Mouse (Mus musculus) liver, embryonic 16.5 days (tissue): Measurements from ENCODE around the gene Fars2. TPM values are rescaled to one million over a fixed set of nuclear protein-coding genes. Genes with fewer than 3 reads are reported as not detected.

Experiments used
- ATAC-seq: fragments of 200-750 bp; cut with Nextera tagmentation; 2 replicates; pipeline ENCODE4 v1.8.0; 2017; ENCODE audit warnings: low read depth, mild to moderate bottlenecking, moderate number of reproducible peaks, moderate library complexity
- H3K27ac ChIP-seq: fragments of 300-500 bp; sonication (generic); 2 replicates; pipeline ENCODE4 v1.5.1; 2014; ENCODE audit warnings: mild to moderate bottlenecking, low read length
- H3K27me3 ChIP-seq: fragments of 300-500 bp; sonication (generic); 2 replicates; pipeline ENCODE4 v1.6.1; 2014; ENCODE audit warnings: low read depth, low read length, mixed read lengths; ENCODE audit not compliant: control insufficient read depth, insufficient read depth
- H3K36me3 ChIP-seq: fragments of 300-500 bp; sonication (generic); 2 replicates; pipeline ENCODE4 v1.6.1; 2014; ENCODE audit warnings: mild to moderate bottlenecking; ENCODE audit not compliant: control insufficient read depth, insufficient read depth
- H3K4me1 ChIP-seq: fragments of 300-500 bp; sonication (generic); 2 replicates; pipeline ENCODE4 v1.6.1; 2014; ENCODE audit warnings: low read depth, low read length, mixed read lengths; ENCODE audit not compliant: control insufficient read depth
- H3K4me2 ChIP-seq: fragments of 300-500 bp; sonication (generic); 2 replicates; pipeline ENCODE4 v1.6.1; 2014; ENCODE audit warnings: low read depth, low read length, mixed read lengths
- H3K4me3 ChIP-seq: fragments of 300-500 bp; sonication (generic); 2 replicates; pipeline ENCODE4 v1.5.1; 2014; ENCODE audit warnings: low read depth, mild to moderate bottlenecking, low read length
- H3K9ac ChIP-seq: fragments of 300-500 bp; sonication (generic); 2 replicates; pipeline ENCODE4 v1.6.1; 2014; ENCODE audit warnings: low read depth, low read length
- H3K9me3 ChIP-seq: fragments of 300-500 bp; sonication (generic); replicated peaks from 2 replicates; pipeline ENCODE4 v1.6.1; 2016; ENCODE audit warnings: low read length; ENCODE audit not compliant: control insufficient read depth
- WGBS: fragments of 180-500 bp; shearing (Covaris S2); extraction: QIAGEN DNeasy Blood & Tissue Kit; methylation state at CpG from one replicate; pipeline ENCODE4 v1.1.7; 2014; ENCODE audit not compliant: insufficient replicate concordance; 5-methylcytosine and 5-hydroxymethylcytosine counted together
- polyA plus RNA-seq: library from polyadenylated mRNA; unstranded; fragments of >200 nt; fragmentation: Nextera tagmentation; extraction: Ambion mirVana; gene quantifications from 2 replicates; pipeline ENCODE4 v1.2.1, GENCODE M21; 2015

Gene Fars2
- polyA plus RNA-seq, 1 experiment from 2014 or later, result 26.0 TPM

DNA sequence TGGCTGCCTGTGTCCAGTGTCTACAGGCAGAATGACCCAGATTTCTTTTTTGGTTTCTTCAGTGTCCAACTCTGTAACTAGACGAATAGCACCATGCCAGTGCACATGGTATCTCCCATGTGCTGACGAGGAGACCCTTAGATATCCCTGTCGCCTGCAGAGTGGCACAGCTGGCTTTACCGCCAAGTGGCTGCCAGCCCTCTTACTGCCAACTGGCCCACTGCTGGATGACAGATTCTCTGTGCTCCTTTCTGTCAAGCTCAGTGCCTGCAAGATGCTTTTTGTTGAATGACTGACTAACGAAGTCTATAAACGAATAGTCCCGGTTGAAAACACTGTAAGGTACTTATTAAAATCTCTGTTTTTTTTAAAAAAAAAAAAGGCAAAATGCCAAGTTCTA lies 416.3 kb downstream of the Fars2 start:
- Histone ChIP-seq H3K9me3 (no peaks in the 10 kb centered on the region), H3K36me3 (no peaks in the 10 kb centered on the region), H3K4me2 (no peak overlapping the region), H3K27me3 (no peaks in the 10 kb centered on the region), H3K9ac (no peak overlapping the region), H3K4me1 (no peaks in the 10 kb centered on the region), H3K27ac (no peak overlapping the region), H3K4me3 (no peak overlapping the region)
- 75% methylated on average over 7 of the region's 7 CpGs for WGBS
- no peak for ATAC-seq

DNA sequence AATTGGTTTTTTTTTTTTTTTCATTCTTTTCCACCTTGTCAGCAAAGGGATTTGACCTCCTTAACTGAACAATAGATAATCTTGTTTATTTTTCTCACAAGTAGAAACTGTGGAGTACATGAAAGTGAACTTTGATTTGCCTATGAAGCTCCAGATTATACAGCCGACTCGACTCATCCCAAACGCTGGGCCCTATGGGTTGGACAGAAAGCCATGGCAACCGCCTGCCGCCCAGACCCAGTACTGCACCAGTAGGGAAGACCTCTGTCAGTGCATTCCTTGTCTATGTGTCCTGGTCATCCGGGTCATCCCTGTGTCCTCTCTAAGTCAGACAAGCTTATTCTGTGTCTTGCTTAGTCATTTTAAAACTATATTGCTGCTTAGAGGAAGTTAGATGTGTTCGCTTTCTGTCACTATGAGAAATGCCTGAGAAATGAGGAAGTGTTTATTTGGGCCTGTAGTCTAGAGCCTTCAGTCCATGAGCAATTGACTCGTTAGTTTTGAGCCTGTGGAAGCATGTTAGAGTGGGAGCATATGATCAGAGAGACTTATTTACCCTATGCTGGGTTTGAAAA lies 416.8 kb downstream of the Fars2 start:
- Histone ChIP-seq H3K4me3 (no peak overlapping the region), H3K9me3 (no peaks in the 10 kb centered on the region), H3K27ac (no peak overlapping the region), H3K4me1 (no peaks in the 10 kb centered on the region), H3K27me3 (no peaks in the 10 kb centered on the region), H3K4me2 (no peak overlapping the region), H3K9ac (no peak overlapping the region), H3K36me3 (no peaks in the 10 kb centered on the region)
- peak; percentile 19; the same call in 1 of the 2 replicates for ATAC-seq
- 62% methylated on average over 8 of the region's 8 CpGs for WGBS

DNA sequence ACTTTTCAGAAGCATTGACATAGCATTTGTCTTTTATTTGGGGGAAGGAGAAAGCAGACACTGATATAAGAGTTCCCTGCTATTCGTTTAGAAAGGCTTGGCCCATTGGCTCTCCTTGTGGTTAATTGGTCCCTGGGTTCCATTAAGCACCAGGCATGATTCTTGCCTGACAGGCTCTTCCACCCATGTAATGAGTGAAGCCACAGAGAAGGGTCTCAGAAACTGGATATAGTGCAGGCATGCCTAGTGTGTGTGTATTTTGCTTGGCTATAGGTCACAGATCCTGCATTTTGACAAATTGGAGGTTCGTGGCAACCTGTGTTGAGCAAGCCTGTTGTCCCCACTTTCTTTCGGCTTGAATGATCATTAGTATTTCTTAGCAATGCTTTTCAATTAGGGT lies 420.4 kb downstream of the Fars2 start:
- H3K36me3 ChIP-seq, result no peaks in the 10 kb centered on the region
- H3K4me2 ChIP-seq, result no peak overlapping the region
- WGBS, result 57% methylated on average over 3 of the region's 3 CpGs
- H3K27me3 ChIP-seq, result no peaks in the 10 kb centered on the region
- H3K27ac ChIP-seq, result no peak overlapping the region
- H3K4me1 ChIP-seq, result no peaks in the 10 kb centered on the region
- no peak overlapping the region for H3K4me3 ChIP-seq
- no peak for ATAC-seq
- H3K9me3 ChIP-seq, result no peaks in the 10 kb centered on the region
- H3K9ac ChIP-seq, result no peak overlapping the region

DNA sequence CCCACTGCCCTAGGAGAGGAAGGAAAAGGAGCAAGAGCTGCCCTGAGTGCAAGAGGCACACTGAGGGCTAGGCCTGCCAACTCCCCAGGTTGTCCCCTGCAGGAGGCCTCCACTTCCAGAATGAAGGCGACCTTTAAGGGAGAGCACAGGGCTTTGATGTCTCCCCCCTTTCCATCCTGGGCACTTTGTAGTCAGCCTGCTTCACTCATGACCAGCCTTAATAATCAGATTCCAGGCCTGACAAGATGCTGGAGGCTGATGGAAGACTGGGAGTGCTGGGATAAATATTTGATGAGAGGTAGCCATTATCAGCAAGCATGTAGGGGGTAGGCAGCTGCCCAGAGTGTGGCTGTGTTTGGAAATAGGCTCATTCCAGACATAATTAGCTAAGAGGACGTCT lies 421.2 kb downstream of the Fars2 start:
- Histone ChIP-seq H3K4me2 (no peak overlapping the region), H3K9me3 (peaks cover 1% of the 10 kb centered on the region; the same call in 1 of the 2 replicates), H3K27ac (no peak overlapping the region), H3K4me3 (no peak overlapping the region), H3K36me3 (no peaks in the 10 kb centered on the region), H3K27me3 (no peaks in the 10 kb centered on the region), H3K4me1 (no peaks in the 10 kb centered on the region), H3K9ac (no peak overlapping the region)
- no peak for ATAC-seq
- 54% methylated on average over 2 of the region's 2 CpGs for WGBS

DNA sequence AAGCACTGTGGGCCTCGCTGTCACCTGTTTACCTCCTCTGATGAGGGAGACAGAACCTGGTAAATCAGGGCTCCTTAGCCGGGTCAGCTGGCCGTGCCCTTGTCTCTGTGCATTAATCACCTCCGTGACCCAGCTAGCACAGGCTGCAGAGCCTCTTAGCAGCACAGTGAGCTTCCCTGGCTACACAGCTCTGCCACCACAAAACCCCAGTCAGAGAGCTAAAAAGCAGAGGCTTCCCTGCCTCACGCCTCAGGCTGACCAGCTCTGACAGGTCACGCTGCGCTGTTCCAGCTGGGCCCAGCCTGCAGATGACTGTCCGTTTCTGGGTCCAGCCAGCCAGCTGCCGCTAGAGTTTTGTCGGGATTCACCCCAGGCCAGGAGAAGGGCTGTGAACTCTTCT lies 423.0 kb downstream of the Fars2 start:
- Histone ChIP-seq H3K4me2 (no peak overlapping the region), H3K9ac (no peak overlapping the region), H3K9me3 (peaks cover 3% of the 10 kb centered on the region; the same call in 1 of the 2 replicates), H3K4me3 (no peak overlapping the region), H3K36me3 (no peaks in the 10 kb centered on the region), H3K27ac (no peak overlapping the region), H3K4me1 (no peaks in the 10 kb centered on the region), H3K27me3 (no peaks in the 10 kb centered on the region)
- no peak for ATAC-seq
- 69% methylated on average over 10 of the region's 10 CpGs for WGBS

DNA sequence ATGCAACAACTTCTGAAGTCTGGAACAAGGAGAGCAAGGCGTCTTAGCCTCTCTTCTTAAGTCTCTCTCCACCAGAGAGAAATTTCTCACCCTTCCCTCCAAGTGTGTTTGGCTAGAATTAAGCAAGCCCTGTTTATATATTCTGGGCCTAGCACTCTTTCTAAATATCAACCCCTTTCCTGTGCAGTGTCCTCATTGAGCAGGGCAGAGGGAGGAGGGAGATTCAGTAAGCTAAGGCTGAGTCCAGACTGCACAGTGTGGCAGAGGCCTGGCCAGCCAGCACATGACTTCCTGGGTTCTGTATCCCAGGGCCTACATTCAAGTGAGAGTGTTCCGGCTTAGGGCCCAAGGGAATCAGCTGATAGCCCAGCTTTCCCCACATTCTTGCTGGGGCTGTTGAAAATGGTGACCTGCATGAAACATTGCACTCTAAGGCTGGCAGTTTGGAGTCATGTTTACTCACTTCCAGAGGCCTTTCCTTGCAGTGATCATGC lies 424.1 kb downstream of the Fars2 start:
- H3K4me3 ChIP-seq, result no peak overlapping the region
- no peak overlapping the region for H3K4me2 ChIP-seq
- no peaks in the 10 kb centered on the region for H3K4me1 ChIP-seq
- no peak overlapping the region for H3K27ac ChIP-seq
- ATAC-seq, result no peak
- WGBS, result 70% methylated on average over 2 of the region's 2 CpGs
- H3K27me3 ChIP-seq, result no peaks in the 10 kb centered on the region
- H3K36me3 ChIP-seq, result no peaks in the 10 kb centered on the region
- no peak overlapping the region for H3K9ac ChIP-seq
- peaks cover 3% of the 10 kb centered on the region; the same call in 1 of the 2 replicates for H3K9me3 ChIP-seq

DNA sequence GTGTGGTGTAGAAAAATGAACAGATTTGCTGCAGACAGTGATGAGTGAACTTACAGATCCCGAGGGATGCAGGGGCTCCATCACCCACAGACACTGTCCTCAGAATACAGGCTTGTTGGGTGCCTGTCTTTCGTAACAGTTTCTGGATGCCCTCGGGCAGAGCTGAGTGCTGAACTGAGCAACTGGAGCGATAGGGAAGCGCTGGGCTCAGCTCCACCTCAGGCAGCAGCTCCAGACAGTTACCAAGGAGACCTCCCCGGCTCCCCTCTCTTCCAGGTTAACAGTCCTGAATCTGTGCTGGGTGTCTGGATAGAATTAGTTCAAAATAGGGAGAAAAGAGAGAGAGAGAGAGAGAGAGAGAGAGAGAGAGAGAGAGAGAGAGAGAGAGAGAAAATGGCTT lies 433.5 kb downstream of the Fars2 start:
- WGBS, result 51% methylated on average over 6 of the region's 6 CpGs
- Histone ChIP-seq H3K9me3 (no peaks in the 10 kb centered on the region), H3K4me1 (no peaks in the 10 kb centered on the region), H3K4me3 (no peak overlapping the region), H3K9ac (no peak overlapping the region), H3K27me3 (no peaks in the 10 kb centered on the region), H3K27ac (no peak overlapping the region), H3K4me2 (no peak overlapping the region), H3K36me3 (no peaks in the 10 kb centered on the region)
- no peak for ATAC-seq

DNA sequence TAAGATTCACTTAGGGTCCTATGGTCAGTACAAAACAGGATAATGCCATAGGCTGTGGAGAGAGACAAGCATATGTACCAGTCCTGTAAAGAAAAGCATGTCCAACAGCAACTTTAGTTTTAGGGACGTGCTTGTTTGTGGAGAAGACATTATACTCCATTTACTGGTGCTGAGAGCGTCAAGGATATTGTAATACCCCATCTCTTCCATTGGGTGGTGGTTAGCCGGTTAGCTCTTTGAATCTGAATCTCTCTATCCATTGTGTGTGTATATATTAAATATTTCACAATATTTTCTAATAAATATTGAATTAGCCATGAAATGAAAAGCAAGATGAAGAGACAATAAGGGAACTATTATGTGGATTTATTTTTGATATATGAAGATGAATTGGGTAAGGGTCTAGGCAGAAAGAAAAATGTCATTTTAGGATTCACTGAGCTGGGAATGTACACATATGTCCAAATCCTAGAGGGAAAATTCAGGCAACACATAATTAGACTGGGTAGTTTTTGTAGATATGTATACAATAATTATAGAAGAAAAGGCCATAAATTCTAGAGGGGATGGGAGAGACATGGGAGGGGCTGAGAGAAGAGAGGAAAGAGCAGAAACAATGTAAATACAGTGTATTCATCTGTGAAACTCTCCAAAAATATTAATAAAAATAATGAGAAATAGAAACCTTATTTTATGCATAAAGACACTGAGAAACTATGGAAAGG lies 435.5 kb downstream of the Fars2 start:
- no peaks in the 10 kb centered on the region for H3K9me3 ChIP-seq
- 57% methylated on average over 3 of the region's 3 CpGs for WGBS
- ATAC-seq, result no peak
- no peaks in the 10 kb centered on the region for H3K36me3 ChIP-seq
- H3K4me1 ChIP-seq, result no peaks in the 10 kb centered on the region
- no peak overlapping the region for H3K27ac ChIP-seq
- H3K4me3 ChIP-seq, result no peak overlapping the region
- no peak overlapping the region for H3K9ac ChIP-seq
- H3K27me3 ChIP-seq, result no peaks in the 10 kb centered on the region
- H3K4me2 ChIP-seq, result no peak overlapping the region

DNA sequence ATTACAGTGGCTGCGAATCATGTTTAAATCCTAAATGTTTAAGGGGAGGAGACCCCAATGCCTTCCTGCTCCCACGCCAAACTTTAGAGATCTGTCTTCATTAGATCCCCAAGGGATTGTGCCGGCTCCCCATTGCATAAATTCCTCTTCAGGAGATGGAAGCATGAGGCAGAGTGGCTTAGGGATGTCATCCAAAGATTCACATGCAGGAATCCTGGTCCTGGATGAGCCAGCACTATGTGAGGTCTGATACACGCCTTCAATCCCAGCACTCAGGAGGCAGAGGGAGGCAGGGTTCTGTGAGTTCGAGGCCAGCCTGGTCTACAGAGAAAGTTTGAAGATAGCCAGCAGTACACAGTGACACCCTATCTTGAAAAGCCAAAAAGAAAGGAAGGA lies 436.0 kb downstream of the Fars2 start:
- ATAC-seq, result no peak
- Histone ChIP-seq H3K4me3 (no peak overlapping the region), H3K9ac (no peak overlapping the region), H3K27ac (no peak overlapping the region), H3K9me3 (no peaks in the 10 kb centered on the region), H3K4me2 (no peak overlapping the region), H3K27me3 (no peaks in the 10 kb centered on the region), H3K36me3 (no peaks in the 10 kb centered on the region), H3K4me1 (no peaks in the 10 kb centered on the region)
- 59% methylated on average over 5 of the region's 5 CpGs for WGBS
